Mouse (Mus musculus) 416B (cell line): ENCODE results near the gene Nemp1.

Experiments used
- DNase-seq: peaks from one replicate; pipeline ENCODE4 v3.0.0; 2011; ENCODE audit warnings: low read depth

The Nemp1 gene

GRCm38 (mm10) chr10:127674794-127675522, 8.3 kb downstream of the Nemp1 start:
- DNase-seq: peak; percentile 94

- no peak for DNase-seq
Observed at GRCm38 (mm10) chr10:127675859-127676398, 9.2 kb downstream of the Nemp1 start.

- peak; percentile 99 for DNase-seq
Observed at GRCm38 (mm10) chr10:127676691-127677548, 10.2 kb downstream of the Nemp1 start.

GRCm38 (mm10) chr10:127677591-127678336, 11.1 kb downstream of the Nemp1 start:
- DNase-seq: peak; percentile 92

- DNase-seq: no peak
Observed at GRCm38 (mm10) chr10:127679208-127679607, 12.5 kb downstream of the Nemp1 start.

GRCm38 (mm10) chr10:127679881-127680280, 13.2 kb downstream of the Nemp1 start:
- DNase-seq: no peak

- peak; percentile 23 for DNase-seq
Observed at GRCm38 (mm10) chr10:127682886-127683285, 16.2 kb downstream of the Nemp1 start.

GRCm38 (mm10) chr10:127691053-127691452, 24.4 kb downstream of the Nemp1 start:
- no peak for DNase-seq

- peak; percentile 65 for DNase-seq
Observed at GRCm38 (mm10) chr10:127694636-127695035, 27.9 kb downstream of the Nemp1 start.

GRCm38 (mm10) chr10:127695775-127696174, 29.1 kb downstream of the Nemp1 start:
- DNase-seq: no peak

GRCm38 (mm10) chr10:127698966-127699365, 32.3 kb downstream of the Nemp1 start:
- DNase-seq: no peak

- peak; percentile 16 for DNase-seq
Observed at GRCm38 (mm10) chr10:127703299-127703698, 36.6 kb downstream of the Nemp1 start.

- no peak for DNase-seq
Observed at GRCm38 (mm10) chr10:127704293-127704692, 37.6 kb downstream of the Nemp1 start.

- DNase-seq: no peak
Observed at GRCm38 (mm10) chr10:127704766-127705220, 38.1 kb downstream of the Nemp1 start, which contains the start of gene Myo1a. Gene Myo1a, plus strand, starts transcription at chr10:127705170.

- DNase-seq: peak; percentile 50
Observed at GRCm38 (mm10) chr10:127705783-127706182, 39.1 kb downstream of the Nemp1 start.

GRCm38 (mm10) chr10:127707721-127708120, 41.0 kb downstream of the Nemp1 start:
- no peak for DNase-seq

- no peak for DNase-seq
Observed at GRCm38 (mm10) chr10:127708850-127709370, 42.2 kb downstream of the Nemp1 start.

- no peak for DNase-seq
Observed at GRCm38 (mm10) chr10:127710331-127710730, 43.6 kb downstream of the Nemp1 start.

GRCm38 (mm10) chr10:127712736-127713135, 46.0 kb downstream of the Nemp1 start:
- DNase-seq: no peak

GRCm38 (mm10) chr10:127721671-127722418, 55.1 kb downstream of the Nemp1 start:
- no peak for DNase-seq

GRCm38 (mm10) chr10:127724178-127724577, 57.5 kb downstream of the Nemp1 start, which contains the start of gene Tac2:
Gene Tac2, plus strand, starts transcription at chr10:127724478.
- no peak for DNase-seq
